Mouse (Mus musculus) hindbrain, embryonic 14.5 days (tissue): Measurements from ENCODE around the gene Ifna2. TPM values are rescaled to one million over a fixed set of nuclear protein-coding genes. Genes with fewer than 3 reads are reported as not detected.

ENCODE experiments used
- ATAC-seq: fragments of 200-750 bp; cut with Nextera tagmentation; 2 replicates; pipeline ENCODE4 v1.8.0; 2017; ENCODE audit warnings: moderate number of reproducible peaks, mild to moderate bottlenecking, moderate TSS enrichment, moderate library complexity; ENCODE audit not compliant: low FRiP score
- DNase-seq: peaks from one replicate; pipeline ENCODE4 v3.0.0-alpha.2; 2015; ENCODE audit warnings: low spot score
- H3K27ac ChIP-seq: fragments of 300-500 bp; sonication (generic); 2 replicates; pipeline ENCODE4 v1.5.1; 2014; ENCODE audit warnings: mild to moderate bottlenecking, moderate library complexity
- H3K27me3 ChIP-seq: fragments of 300-500 bp; sonication (generic); 2 replicates; pipeline ENCODE4 v1.6.1; 2014; ENCODE audit warnings: mild to moderate bottlenecking, low read length, mixed read lengths; ENCODE audit not compliant: control insufficient read depth, insufficient read depth
- H3K36me3 ChIP-seq: fragments of 300-500 bp; sonication (generic); replicated peaks from 2 replicates; pipeline ENCODE4 v1.6.1; 2014; ENCODE audit not compliant: control insufficient read depth, insufficient read depth
- H3K4me1 ChIP-seq: fragments of 300-500 bp; sonication (generic); replicated peaks from 2 replicates; pipeline ENCODE4 v1.6.1; 2014; ENCODE audit warnings: antibody characterized with exemption, low read length, mixed read lengths; ENCODE audit not compliant: control insufficient read depth, insufficient read depth
- H3K4me2 ChIP-seq: fragments of 300-500 bp; sonication (generic); replicated peaks from 2 replicates; pipeline ENCODE4 v1.6.1; 2014; ENCODE audit warnings: mild to moderate bottlenecking, moderate library complexity
- H3K4me3 ChIP-seq: fragments of 300-500 bp; sonication (generic); replicated peaks from 2 replicates; pipeline ENCODE4 v1.5.1; 2014; ENCODE audit warnings: mild to moderate bottlenecking, low read length
- H3K9ac ChIP-seq: fragments of 300-500 bp; sonication (generic); 2 replicates; pipeline ENCODE4 v1.6.1; 2014
- H3K9me3 ChIP-seq: fragments of 300-500 bp; sonication (generic); 2 replicates; pipeline ENCODE4 v1.6.1; 2016; ENCODE audit warnings: low read length; ENCODE audit not compliant: control insufficient read depth
- WGBS: fragments of 180-500 bp; shearing (Covaris S2); extraction: QIAGEN DNeasy Blood & Tissue Kit; methylation state at CpG from one replicate; pipeline ENCODE4 v1.1.7; 2014; 5-methylcytosine and 5-hydroxymethylcytosine counted together
- polyA plus RNA-seq: library from polyadenylated mRNA; unstranded; fragments of >200 nt; fragmentation: Nextera tagmentation; extraction: Ambion mirVana; gene quantifications from 2 replicates; pipeline ENCODE4 v1.2.1, GENCODE M21; 2014

Gene Ifna2
- polyA plus RNA-seq, 1 experiment from 2014 or later, result not detected

DNA sequence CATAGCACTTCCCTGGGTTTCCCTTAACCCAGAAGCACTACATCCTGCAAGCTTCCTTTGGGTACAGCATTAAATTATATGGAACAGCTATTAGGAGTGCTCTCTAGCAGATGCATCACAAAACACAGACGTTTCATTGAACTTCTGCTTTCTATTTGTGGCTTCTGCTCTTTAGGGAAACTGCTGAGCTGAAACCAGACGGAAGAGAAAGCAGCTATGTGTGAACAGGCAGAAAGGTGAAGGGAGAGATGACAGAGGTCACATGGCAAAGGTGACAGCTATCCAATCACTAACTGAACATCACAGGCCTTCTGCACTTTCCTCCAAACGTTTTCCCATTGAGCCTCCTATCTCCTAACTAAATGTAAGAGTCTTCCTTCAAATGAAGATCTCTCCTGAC lies 22.2 kb upstream of the Ifna2 start:
- Histone ChIP-seq H3K9me3 (no peaks in the 10 kb centered on the region), H3K4me2 (no peak overlapping the region), H3K4me1 (no peaks in the 10 kb centered on the region), H3K27ac (no peak overlapping the region), H3K27me3 (no peaks in the 10 kb centered on the region), H3K9ac (no peak overlapping the region), H3K36me3 (no peaks in the 10 kb centered on the region), H3K4me3 (no peak overlapping the region)
- ATAC-seq (no peak), DNase-seq (no peak)
- 55% methylated on average over 3 of the region's 3 CpGs for WGBS

DNA sequence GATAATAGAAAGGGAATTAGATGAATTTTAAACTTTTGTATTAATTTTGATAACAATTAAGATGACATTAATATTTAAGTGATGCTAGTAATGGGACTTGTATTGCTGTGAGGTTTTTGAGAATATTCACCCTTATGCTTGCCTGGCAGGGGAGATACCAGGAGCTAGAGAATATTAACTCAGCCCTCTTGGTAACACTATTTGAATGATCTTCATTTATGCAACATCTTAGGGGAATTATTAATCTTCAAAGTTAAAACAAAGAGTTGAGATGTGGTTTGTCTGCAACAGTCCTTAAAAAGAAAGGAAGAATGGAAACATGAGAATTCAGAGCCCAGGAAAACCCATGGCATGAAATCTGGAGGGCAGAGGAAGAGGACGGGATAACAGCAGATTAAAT lies 15.6 kb upstream of the Ifna2 start:
- H3K4me1 ChIP-seq, result no peaks in the 10 kb centered on the region
- no peak for DNase-seq
- no peaks in the 10 kb centered on the region for H3K9me3 ChIP-seq
- no peak overlapping the region for H3K4me3 ChIP-seq
- H3K4me2 ChIP-seq, result no peak overlapping the region
- H3K9ac ChIP-seq, result no peak overlapping the region
- ATAC-seq, result no peak
- no peak overlapping the region for H3K27ac ChIP-seq
- no peaks in the 10 kb centered on the region for H3K36me3 ChIP-seq
- no peaks in the 10 kb centered on the region for H3K27me3 ChIP-seq
- 96% methylated on average over 1 of the region's 1 CpGs for WGBS

DNA sequence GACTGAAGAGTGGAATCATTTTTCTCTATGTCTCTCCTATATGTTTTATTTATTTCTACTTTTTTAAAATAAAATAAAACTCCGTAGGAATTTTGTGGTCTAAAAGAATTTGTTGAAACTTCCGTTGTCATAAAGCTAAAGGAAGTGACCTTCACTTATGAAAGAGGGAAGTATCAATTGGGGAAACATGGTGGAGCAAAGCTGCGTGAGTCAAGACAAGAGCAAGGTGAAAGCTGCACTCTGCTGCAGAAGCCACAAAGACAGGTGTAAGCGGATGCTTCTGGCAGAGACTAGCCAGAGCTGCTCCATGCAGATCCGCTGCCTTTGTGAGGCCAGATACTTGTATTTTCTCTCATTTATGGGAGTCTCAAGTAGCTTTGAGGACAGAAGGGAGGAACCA lies 15.1 kb upstream of the Ifna2 start:
- Histone ChIP-seq H3K9ac (no peak overlapping the region), H3K27ac (no peak overlapping the region), H3K4me2 (no peak overlapping the region), H3K4me3 (no peak overlapping the region), H3K9me3 (no peaks in the 10 kb centered on the region), H3K27me3 (no peaks in the 10 kb centered on the region), H3K36me3 (no peaks in the 10 kb centered on the region), H3K4me1 (no peaks in the 10 kb centered on the region)
- WGBS, result 86% methylated on average over 5 of the region's 5 CpGs
- no peak for DNase-seq
- no peak for ATAC-seq

DNA sequence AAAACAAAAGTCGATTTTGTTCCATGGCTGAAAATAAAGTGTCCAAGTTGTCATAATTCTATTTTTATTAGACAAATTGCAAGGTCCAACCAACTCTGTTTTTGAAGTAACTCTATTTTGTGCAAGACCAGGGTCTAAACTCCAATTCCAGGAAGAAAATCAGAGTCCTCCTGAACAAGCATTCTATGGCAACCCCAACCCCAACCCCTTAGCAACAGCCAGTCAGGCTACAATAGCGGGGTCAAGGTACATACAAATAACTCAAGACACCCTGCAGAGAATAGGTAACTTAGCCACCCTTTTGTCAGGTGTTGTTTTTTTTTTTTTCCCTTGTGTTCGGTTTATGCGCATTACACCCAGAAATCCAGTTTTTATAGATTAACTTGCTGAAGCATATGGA lies 14.0 kb upstream of the Ifna2 start:
- DNase-seq (no peak), ATAC-seq (no peak)
- no peak overlapping the region for H3K4me2 ChIP-seq
- H3K9me3 ChIP-seq, result no peaks in the 10 kb centered on the region
- H3K4me3 ChIP-seq, result no peak overlapping the region
- 83% methylated on average over 4 of the region's 4 CpGs for WGBS
- H3K4me1 ChIP-seq, result no peaks in the 10 kb centered on the region
- H3K27me3 ChIP-seq, result no peaks in the 10 kb centered on the region
- no peak overlapping the region for H3K27ac ChIP-seq
- no peaks in the 10 kb centered on the region for H3K36me3 ChIP-seq
- no peak overlapping the region for H3K9ac ChIP-seq

DNA sequence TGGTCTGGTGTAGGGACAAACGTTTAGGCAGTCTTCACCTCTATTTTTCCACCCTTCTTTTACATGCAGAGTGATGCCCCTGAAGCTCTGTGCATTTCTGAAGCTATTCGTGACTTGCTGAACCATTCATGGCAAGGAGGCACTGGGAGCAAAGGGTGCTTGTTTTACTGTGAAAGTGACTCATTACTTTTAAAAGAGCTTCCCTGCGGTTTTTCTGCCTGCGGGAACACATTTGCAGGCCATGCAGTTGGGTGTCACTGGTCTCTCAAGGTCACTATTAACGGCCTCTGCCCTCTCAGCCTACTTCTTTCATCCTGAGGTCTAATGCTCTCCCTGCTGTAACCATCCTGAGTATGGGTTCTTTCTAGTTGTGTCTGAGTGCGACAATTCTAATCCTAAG lies 13.4 kb upstream of the Ifna2 start:
- no peaks in the 10 kb centered on the region for H3K9me3 ChIP-seq
- ATAC-seq (no peak), DNase-seq (no peak)
- no peaks in the 10 kb centered on the region for H3K36me3 ChIP-seq
- no peak overlapping the region for H3K4me3 ChIP-seq
- no peaks in the 10 kb centered on the region for H3K4me1 ChIP-seq
- H3K9ac ChIP-seq, result no peak overlapping the region
- H3K27me3 ChIP-seq, result no peaks in the 10 kb centered on the region
- no peak overlapping the region for H3K27ac ChIP-seq
- WGBS, result 68% methylated on average over 6 of the region's 6 CpGs
- no peak overlapping the region for H3K4me2 ChIP-seq

DNA sequence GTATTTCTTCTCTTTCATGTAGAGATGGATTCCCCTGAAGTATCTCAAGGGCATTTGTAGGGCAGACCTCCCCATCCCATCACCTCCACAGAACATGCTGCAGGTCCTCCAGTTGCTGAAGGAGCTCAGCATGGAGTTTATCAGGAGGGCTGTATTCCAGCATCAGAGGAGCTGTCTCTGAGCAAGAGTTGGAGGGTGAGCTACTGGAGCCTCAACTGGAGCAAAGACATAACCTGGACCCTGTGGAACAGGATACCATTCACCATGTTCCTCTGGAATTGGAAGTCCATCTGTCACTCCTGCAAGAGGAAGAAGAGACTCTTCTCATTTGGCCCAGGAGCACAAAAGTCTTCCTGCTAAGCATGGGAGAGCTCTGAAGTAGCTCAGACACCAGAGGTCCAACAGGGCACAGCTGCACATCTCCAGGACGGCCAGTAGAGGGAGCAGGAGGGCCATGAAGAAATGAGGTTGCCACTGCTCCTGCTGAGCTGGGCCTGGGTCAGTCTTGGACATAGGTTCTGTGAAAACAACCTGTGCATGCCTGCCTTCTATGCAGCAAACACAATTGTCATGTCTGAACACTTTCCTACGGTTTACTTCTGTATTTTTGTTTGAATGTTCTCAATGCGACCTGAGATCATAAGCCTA lies 12.6 kb upstream of the Ifna2 start:
- ATAC-seq, result peak; percentile 84
- H3K27ac ChIP-seq, result no peak overlapping the region
- no peak overlapping the region for H3K4me3 ChIP-seq
- no peak overlapping the region for H3K4me2 ChIP-seq
- WGBS, result 27% methylated on average over 3 of the region's 3 CpGs
- DNase-seq, result peak; percentile 86
- no peak overlapping the region for H3K9ac ChIP-seq
- no peaks in the 10 kb centered on the region for H3K27me3 ChIP-seq
- no peaks in the 10 kb centered on the region for H3K9me3 ChIP-seq
- no peaks in the 10 kb centered on the region for H3K36me3 ChIP-seq
- H3K4me1 ChIP-seq, result no peaks in the 10 kb centered on the region

- no peak for ATAC-seq
- H3K9ac ChIP-seq, result no peak overlapping the region
- H3K27me3 ChIP-seq, result no peaks in the 10 kb centered on the region
- H3K4me3 ChIP-seq, result no peak overlapping the region
- H3K4me1 ChIP-seq, result no peaks in the 10 kb centered on the region
- no peak for DNase-seq
- WGBS, result 94% methylated on average over 2 of the region's 2 CpGs
- no peaks in the 10 kb centered on the region for H3K9me3 ChIP-seq
- no peak overlapping the region for H3K27ac ChIP-seq
- no peaks in the 10 kb centered on the region for H3K36me3 ChIP-seq
- H3K4me2 ChIP-seq, result no peak overlapping the region
Observed at GRCm38 (mm10) chr4:88693392-88693791, 9.7 kb upstream of the Ifna2 start.

- ATAC-seq (no peak), DNase-seq (no peak)
- no peaks in the 10 kb centered on the region for H3K9me3 ChIP-seq
- H3K4me1 ChIP-seq, result no peaks in the 10 kb centered on the region
- no peak overlapping the region for H3K4me2 ChIP-seq
- H3K27ac ChIP-seq, result no peak overlapping the region
- no peaks in the 10 kb centered on the region for H3K36me3 ChIP-seq
- no peaks in the 10 kb centered on the region for H3K27me3 ChIP-seq
- 92% methylated on average over 1 of the region's 1 CpGs for WGBS
- no peak overlapping the region for H3K9ac ChIP-seq
- no peak overlapping the region for H3K4me3 ChIP-seq
Observed at GRCm38 (mm10) chr4:88692537-88692936, 8.8 kb upstream of the Ifna2 start.

DNA sequence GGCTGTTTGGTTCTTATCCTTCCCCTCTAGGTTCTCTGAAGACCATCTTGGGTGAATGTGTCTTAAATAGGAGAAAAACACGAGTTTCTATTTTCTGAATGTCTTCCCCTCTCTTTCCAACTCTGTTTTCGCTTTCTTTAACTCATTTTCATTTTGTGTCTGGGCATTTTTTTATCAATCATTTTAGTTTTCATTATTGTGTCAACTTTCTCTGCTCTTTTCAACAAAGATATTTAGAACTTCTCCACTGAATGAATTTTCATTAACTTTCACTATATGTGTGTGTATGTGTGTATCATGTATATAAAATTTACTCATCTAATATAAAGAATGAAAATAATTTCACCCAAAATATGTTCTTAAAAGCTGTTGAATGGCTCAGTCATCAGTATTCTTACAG lies 7.5 kb upstream of the Ifna2 start, which contains the start of gene Ifnab:
Ifnab (minus strand) TSS at position 101 of the 400 bp plus-strand sequence.
- H3K9me3 ChIP-seq, result no peaks in the 10 kb centered on the region
- H3K27ac ChIP-seq, result no peak within 1 kb of the TSS
- H3K4me1 ChIP-seq, result no peaks in the 10 kb centered on the region
- H3K36me3 ChIP-seq, result no peaks in the 10 kb centered on the region
- H3K4me2 ChIP-seq, result no peak within 1 kb of the TSS
- ATAC-seq, result no peak
- H3K9ac ChIP-seq, result no peak within 1 kb of the TSS
- H3K4me3 ChIP-seq, result no peak within 1 kb of the TSS
- H3K27me3 ChIP-seq, result no peaks in the 10 kb centered on the region
- WGBS, result 60% methylated on average over 2 of the region's 2 CpGs
- DNase-seq, result no peak

- no peak overlapping the region for H3K4me2 ChIP-seq
- DNase-seq, result no peak
- no peaks in the 10 kb centered on the region for H3K36me3 ChIP-seq
- H3K4me1 ChIP-seq, result no peaks in the 10 kb centered on the region
- ATAC-seq, result no peak
- H3K4me3 ChIP-seq, result no peak overlapping the region
- no peak overlapping the region for H3K27ac ChIP-seq
- no peaks in the 10 kb centered on the region for H3K27me3 ChIP-seq
- WGBS, result 83% methylated on average over 3 of the region's 3 CpGs
- H3K9me3 ChIP-seq, result no peaks in the 10 kb centered on the region
- H3K9ac ChIP-seq, result no peak overlapping the region
Observed at GRCm38 (mm10) chr4:88681353-88681752, 2.4 kb downstream of the Ifna2 start.
